Mouse (Mus musculus): ENCODE data around the gene Ppp1cb.

GRCm38 (mm10) chr5:32473029-32473352, 14.3 kb downstream of the Ppp1cb start:
- TF ChIP-seq CTCF (IDR thresholded peaks at IDR 0.05; ENCODE audit: borderline replicate concordance, insufficient read depth, low read length) (no peak), POLR2A (IDR thresholded peaks at IDR 0.05; ENCODE audit: low read depth, low read length) (no peak)
